Mouse (Mus musculus): ENCODE results near the gene Snx9.

Snx9 gene

DNA sequence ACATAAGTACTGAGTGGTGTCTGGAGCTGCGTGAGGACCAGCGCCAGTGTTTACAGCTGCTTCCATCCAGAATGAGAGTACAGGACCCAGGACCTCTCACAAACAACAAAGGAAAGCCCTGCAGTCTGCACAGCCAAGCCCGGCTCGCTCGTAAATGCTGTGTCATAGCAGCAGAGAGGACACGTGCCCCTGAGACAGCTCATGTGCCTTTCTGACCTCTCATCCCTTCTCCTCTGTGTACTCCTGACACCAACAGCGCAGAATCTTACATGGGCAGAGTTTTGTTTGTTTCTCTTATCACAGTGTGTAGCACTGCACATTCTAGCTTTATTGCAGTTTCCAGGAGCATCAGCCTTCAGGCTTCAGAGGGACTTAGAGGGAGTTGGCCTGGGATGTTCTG, 85.6 kb downstream of the Snx9 start:
- no peak for DNase-seq (ENCODE audit: low spot score in 2 of 2)

DNA sequence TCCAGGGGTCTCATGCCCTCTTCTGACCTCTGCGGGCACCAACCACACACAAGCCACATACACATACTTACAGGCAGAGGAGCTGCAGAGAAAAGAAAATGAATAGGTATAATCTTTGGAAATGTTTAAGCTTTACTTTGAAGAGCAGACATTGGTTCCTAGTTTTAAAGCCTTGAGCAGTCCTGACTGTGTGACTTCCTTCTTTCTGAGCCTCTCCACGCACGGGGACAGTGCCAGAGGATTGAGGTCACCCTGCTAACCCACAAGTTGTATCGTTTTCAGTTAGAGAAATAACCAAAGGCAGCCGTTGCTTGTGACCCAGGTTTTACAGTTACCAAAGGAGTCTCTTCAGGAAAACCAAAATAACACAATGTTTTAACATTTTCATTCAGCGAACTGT, 87.9 kb downstream of the Snx9 start:
- no peak for DNase-seq (ENCODE audit: low spot score in 2 of 2)

DNA sequence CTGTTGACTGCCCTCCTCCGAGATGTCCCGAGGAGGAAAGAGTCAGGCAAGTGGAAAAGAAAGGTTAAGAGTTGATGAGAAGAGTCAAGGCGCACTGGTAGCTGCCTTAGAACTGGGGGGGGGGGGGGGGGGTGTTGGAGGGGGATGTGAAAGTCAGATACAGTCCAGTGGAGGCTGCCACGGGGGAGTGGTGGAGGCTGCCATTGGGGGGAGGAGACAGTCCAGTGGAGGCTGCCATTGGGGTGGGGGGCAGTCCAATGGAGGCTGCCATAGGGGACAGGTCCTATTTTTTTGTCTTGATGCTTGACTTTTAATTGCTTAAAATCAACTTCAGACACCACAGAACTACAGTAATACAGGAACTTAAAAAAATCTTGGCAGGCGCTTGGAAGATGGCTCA, 91.0 kb downstream of the Snx9 start:
- DNase-seq (ENCODE audit: low spot score in 2 of 2), result no peak

DNA sequence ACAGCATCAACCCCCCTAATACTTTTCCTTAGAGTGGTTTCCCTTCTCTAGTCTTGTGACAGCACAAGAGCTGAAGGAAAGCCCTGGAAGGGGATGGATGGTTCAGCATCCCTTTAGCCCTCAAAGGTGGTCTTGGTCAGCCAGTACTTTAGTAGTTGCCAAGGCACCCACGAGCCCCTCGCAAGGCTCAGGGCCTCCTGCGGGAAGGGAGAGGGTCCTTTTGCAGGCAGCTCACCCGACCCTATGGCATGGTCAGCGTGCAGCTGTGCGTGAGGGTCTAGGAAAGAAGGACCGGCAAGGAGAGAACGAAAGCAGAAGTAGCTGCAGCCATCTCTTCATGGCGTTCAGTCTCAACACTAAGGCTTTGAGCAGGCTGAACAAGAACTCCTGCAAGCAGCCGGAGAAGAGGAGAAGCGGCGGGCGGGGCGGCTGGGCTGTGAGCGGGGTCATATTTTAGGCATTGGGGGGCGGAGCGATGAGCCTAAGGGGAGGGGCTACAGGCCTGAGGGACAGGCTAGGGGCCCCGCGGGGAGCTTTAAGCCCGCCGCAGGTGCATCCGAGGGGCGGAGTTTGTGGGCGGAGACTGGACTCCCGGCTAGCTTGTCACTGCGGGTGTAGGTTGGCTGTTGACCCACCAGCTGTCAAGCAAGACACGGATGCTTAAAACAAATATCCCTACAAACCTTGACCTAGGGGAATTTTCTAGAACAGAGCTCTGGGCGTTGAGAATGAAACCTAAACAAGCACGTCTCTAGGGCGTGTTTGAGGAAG, 93.6 kb downstream of the Snx9 start:
- DNase-seq (ENCODE audit: low spot score in 2 of 2), result peak; percentile 26 to 53

DNA sequence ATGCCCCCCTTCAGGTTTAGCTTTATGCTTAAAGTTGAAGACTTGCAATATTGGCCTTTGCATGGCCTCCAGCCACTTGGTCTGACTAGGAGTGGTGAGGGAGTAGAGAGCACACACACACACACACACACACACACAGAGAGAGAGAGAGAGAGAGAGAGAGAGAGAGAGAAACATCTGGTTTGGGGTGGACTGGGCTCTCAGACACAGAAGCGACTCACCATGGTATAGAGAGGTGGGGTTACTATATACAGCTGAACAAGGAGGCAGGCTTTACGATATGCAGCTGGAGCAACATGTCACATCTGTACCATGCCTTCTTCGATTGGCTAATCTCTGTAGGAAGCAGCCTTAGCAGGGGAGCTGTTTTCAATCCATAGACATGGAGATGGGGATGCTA, 94.6 kb downstream of the Snx9 start:
- no peak for DNase-seq (ENCODE audit: low spot score in 2 of 2)

DNA sequence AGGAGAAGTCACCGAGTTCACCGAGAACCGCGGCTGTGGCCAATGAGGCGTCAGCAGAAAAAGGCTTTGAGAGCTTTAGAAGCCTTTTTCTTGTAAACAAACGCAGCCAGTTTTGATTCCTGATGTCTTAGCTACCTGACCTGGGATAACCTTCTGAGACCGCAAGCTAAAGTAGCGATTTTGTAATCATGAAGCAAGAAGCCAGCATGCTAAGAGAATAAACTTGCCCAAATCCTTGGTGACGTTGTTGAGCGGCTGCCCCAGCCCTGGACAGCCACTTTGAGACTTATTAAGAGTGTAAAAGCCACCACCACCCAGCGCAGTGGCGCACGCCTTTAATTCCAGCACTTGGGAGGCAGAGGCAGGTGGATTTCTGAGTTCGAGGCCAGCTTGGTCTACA, 95.1 kb downstream of the Snx9 start:
- DNase-seq (ENCODE audit: low spot score in 2 of 2), result no peak

DNA sequence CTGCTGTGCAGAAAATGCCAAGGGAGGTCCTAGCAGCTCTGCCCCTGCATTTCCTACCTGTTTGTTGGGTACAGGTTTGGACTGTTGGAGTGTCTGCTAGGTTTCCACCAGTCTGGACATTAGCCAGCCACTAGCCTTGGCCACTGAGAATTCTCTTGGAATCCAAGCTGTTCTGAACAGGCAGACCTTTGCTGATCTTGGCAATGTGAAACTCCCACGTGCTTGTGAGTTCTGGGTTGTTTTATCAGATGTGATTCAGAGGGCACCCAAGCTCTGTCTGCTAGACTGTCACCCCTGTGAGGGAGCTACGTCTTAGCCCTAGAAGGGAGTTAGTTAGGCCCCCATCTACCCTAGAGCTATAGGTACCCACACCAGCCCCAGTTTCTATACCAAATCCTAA, 96.3 kb downstream of the Snx9 start:
- no peak for DNase-seq (ENCODE audit: low spot score in 2 of 2)

DNA sequence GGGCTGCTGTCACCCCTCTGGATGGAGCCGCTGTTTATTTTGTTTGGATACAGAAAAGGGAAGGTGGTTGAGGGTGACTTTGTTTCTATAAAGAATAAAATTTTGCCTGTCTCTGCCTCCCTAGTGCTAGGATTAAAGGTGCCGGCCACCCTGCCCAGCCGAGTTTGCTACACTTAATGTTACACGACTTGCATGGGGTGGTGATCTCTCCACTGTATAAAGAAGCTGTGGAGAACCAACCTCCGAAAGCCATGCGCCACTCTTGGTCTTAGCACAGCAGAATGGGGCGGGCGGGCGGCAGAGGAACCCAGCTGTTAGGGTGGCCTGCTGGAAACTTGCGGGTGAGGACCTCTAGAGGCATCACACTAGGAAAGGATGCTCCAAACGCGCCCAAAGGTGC, 98.7 kb downstream of the Snx9 start:
- DNase-seq (ENCODE audit: low spot score in 2 of 2), result no peak

DNA sequence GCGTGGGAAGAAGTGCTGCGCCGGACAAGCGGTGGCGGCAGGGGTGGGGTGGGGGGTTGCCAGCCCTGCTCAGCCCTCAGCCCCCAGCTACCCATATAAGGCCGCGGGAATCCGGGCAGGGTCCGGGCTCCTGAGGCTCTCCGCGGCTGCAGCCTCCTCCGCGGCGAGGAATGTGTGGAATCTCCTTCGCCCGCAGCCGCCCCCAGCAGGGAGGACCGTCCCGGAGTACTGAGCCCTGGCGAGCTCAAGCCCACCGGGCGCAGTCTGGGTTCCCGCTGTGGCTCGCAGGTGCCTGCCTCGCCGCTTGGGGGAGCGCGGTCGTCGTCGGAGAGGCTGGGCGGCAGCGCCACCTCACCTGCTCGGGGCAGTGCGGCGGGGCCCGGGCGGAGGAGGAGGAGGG, 99.7 kb downstream of the Snx9 start:
- DNase-seq (ENCODE audit: low spot score in 2 of 2), result peak in 1 of 2 experiments; percentile 67

DNA sequence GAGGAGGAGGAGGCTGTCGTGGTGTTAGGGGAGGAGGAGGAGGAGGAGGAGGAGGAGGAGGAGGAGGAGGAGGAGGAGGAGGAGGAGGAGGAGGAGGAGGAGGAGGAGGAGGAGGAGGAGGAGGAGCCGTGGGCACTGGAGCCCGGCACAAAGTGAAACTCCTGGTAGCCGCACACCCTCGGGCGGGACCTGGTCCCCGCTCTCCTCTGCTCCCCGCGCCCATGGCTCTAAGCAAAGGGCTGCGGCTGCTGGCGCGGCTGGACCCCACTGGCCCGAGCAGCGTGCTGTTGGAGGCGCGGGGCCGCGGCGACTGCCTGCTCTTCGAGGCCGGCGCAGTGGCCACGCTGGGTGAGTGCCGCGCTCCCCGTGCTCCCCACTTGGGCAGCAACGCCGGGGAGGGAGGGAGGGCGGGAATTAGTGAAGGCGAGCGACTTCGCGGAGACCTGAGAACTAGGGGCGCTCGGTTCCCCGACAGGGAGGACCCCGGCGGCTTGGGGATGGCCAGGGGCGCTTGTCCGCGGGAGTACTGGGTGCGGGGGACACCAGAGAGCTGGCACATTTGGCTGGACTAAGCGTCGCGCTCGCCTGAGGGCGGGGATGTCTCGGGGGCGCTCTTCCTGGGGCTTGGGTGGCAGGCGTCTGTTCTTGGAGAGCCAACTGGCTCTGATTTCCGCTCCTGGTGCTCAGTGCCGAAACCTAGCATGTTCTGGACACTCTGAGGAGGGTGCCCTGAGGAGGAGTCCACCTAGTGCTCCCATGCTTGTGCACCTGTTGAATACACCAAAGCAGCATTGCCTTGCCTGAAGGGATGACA, 100.3 kb downstream of the Snx9 start, which contains the start of gene Synj2:
TSS of gene Synj2 (plus strand) at position 51 of the 814 bp plus-strand sequence.
- DNase-seq (ENCODE audit: low spot score in 2 of 2), result peak in 1 of 2 experiments; percentile 32

DNA sequence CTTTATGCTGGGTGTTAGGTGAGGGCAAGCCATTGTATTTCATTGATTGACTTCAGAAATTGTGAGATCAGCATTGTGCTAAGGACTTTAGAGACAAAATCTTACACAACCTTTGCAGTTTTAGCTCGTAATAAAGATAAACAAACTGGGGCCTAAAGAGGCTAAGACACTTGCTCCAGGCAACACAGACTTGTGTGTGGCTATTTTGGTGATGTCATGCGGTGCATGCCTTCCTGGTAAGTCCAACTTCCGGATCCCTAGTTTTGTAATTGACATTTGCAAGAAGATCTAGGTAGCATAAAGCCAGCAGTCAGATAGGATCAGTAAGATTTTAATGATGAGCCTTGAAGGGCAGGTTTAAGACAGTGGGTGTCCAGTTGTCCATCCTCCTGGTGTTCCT, 101.0 kb downstream of the Snx9 start:
- DNase-seq (ENCODE audit: low spot score in 2 of 2), result no peak

DNA sequence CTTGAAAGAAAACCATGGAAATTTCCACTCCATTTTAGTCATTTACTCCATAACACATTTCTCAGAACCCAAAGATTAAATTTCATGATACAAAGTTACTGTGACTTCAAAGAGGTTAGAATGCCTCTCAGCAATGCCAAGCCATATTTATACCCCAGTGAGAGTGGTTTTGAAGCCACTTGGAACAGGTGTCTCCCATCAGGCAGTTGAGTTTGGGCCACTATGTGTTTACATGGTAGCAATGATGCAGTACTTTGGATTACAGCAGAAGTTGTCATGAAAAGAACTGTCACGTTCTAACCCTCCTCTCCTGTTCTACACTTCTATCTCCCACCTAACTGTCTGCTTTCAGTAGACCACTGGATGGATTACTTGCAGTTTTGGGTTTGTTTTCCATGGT, 101.9 kb downstream of the Snx9 start:
- no peak for DNase-seq (ENCODE audit: low spot score in 2 of 2)

DNA sequence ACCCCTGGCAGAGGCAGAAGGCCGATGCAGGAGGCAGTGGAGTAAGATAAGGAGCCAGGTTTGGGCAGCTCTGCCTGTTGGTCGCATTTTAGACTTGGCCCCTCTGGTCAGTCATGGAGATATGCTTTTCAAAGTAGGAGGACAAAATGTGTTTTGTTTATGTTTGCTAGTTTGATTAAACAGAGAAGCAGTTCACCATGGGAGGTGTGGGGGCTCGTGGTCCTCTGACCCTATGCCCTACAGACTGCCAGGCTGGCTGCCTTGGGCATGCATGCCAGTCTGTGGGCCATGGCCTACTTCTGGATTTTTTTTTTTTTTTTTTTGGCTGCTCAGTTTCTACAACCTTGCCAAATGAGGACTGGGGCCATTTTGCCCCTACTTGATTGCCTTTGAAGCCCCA, 105.9 kb downstream of the Snx9 start:
- no peak for DNase-seq (ENCODE audit: low spot score in 2 of 2)

DNA sequence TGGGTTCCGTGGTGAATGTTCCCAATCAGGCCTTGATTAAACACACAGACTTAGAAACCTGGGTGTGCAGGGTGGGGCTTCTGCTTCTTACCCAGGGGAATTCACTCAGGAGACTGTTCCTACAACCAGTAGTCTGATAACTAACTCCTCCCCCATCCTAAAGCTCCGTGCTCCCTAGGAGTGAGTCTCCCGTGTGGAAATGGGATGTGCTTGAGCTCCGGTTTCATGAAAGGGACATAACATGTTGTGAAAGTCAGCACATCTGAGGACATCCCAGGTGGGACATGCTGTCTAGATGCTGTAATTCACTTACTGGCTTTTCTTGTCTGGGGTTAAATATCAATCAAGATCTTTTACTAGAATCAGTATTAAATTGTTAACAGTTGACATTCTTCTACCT, 111.3 kb downstream of the Snx9 start:
- DNase-seq (ENCODE audit: low spot score in 2 of 2), result no peak

DNA sequence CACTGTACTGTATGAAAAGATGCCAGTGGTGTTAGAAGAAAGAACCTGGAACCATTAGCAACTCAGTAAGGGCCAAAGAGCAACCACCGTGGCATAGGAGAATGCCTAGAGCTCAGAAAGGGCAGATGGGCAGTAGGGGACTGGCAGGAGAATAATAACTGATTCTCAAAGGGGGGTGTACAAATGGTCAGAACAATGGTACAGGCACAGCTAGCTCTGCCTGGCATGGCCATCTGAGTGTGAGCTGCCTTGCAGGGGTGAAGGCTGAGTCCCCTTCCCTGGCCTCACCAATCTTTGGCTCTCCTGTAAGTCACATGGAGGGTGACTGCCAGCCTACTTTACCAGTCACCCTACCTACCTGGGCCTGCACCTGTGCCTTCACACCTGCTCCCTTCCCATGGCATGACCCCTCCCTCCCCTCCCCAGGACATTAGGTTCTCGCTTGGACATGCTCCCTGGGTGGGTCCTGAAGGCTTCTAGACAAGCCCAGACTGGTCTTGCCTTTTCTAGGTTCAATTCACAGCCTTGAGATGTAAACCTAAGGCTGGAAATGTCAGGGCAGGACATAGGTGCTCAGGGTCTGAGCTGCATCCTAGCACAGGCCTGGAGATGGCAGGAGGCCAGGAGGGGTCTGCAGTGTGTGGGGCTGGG, 115.3 kb downstream of the Snx9 start:
- no peak for DNase-seq (ENCODE audit: low spot score in 2 of 2)

DNA sequence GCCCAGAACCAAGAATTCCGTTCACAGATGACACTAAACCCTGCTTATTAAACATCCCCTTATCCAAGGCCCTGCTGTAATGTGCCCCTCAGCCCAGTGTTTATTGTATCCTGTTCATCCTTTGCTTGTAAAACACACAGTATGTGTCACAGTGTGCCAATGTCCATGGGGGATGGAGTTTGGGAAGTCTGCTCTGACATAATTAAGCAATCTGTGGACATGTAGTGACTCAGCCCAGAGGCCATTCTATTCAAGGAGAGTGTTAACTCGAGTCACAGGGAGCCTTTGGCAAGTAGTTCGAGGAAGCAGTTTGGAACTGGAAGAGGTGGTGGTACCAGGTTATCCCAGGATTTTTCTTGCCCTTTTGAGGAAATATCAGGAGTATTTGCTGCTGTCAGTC, 116.0 kb downstream of the Snx9 start:
- no peak for DNase-seq (ENCODE audit: low spot score in 2 of 2)

DNA sequence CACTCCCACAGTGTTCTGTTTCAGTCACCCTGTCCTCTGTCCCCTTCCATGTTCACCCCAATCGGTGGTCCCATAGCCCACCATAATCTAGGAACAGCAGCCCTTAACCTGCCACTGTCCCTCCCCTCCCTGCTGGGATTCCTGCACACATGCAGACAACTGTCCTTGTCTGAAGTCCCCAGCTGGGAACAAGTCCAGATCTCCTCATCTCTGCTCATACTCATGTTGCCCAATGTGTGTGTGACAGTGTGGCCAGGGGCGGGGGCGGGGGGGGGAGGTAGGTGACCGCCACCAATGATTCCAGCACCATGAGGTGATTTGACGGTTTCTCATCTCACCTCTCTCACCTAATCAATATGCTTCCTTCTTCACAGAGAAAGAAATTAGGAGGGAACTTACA, 117.1 kb downstream of the Snx9 start:
- no peak for DNase-seq (ENCODE audit: low spot score in 2 of 2)

DNA sequence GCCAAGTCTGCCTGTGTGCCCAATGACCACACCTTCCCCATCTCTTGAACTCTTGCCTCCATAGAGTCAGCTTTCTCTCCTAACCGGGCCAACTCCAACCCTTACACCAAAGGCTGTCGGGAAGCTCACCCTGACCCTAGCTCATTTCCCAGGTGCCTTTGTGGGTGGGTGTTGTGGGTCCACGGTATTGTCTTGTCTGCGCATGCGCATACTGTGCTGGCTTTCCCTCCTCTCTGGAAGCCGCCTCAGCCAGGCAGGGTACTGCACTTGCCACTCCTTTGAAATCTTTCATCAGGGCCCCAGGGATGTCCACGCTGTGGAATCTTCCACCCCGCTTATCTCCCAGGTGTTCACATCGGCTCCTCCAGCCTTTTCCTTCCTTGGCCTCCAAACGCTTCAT, 117.5 kb downstream of the Snx9 start:
- DNase-seq (ENCODE audit: low spot score in 2 of 2), result no peak

DNA sequence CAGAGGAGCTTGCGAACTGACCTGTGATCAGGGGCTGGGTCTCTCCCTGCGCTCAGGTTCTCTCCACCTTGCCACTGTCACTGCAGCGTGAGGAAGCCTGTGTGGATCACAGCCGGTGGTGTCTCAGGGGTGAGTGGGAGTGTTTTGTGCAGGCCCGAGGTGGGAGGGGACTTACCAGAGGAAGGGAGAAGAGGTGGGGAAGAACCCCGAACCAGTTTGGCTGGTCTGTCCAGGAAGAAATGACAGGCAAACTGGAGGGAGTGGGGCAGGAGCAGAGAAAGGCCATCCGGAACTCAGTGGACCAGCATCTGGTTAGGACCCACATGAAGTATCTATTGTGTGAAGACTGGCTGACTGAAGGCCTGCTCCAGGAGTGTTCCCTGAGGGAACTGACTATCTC, 118.0 kb downstream of the Snx9 start:
- DNase-seq (ENCODE audit: low spot score in 2 of 2), result no peak

DNA sequence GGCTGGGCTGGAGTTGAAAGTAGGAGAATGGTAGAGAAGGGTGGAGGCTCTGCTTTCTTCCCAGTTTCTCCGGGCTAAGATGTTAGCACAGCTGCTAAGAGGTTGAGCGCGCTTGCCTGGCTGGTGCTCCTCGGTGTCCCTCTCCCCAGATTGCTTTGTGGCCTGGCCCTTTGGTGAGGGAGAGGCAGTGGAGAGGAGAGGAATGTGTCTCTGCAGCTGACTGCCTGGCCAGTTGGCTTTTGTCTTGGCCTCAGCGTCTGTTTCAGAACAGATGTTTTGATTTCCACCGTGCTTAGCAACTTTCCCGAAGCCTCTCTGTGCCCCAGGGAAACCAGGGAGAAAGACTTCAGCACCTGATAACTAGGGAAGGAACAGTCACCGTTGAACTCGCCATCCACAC, 118.7 kb downstream of the Snx9 start:
- no peak for DNase-seq (ENCODE audit: low spot score in 2 of 2)

DNA sequence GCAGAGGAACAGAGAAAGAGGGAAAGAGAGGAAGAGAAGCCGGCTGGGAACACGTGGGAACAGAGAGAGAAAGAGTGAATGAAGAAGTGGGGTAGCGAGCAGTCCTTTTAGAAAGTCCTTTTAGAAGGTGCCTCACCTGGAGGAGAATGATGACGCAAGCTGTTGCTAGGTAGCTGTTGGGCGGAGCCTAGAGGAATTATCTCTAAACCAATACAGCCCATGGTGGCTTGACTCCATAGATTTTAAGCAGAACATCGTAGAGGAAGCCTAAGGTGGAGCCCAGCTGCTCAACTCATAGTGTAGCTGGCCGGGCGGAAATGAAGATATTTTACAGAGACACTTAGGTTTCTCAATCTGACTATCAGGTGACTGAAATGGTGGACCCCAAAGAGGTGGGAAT, 122.6 kb downstream of the Snx9 start:
- DNase-seq (ENCODE audit: low spot score in 2 of 2), result no peak

DNA sequence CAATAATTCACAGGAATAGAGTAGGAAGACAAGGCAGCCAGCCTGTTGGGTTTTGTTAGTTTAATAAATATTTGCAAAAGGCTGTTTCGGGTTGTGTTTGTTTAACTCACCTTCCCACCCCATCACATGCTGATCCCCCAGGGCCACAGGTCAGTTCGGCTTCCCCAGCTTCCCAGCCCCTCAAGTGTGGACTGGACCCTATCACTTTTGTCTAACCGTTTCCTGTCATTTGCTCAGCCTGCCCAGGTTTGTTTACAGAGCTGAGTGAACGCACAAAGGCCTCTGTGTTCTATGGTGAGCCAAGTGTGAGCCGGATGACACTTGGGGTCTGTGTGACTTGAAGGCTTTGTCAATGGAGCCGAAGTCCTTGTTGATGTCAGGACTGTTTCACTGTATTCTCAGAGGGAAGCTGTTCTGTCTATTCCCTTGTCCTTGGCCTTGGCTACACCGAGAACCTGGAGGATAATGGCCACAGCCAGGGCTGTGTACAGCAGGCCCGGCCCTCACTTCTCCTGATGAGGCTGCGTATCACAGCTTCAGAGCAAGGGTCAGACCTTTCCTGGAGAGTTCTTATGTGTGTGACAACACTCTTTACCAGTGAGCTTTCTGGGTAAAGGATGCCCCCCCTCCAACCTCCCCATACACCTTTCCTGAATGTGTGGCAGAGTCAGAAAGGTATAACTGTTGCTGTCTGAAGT, 124.1 kb downstream of the Snx9 start:
- no peak for DNase-seq (ENCODE audit: low spot score in 2 of 2)
